Mouse (Mus musculus) C2C12 (cell line): Measurements from ENCODE around the gene Tbc1d2. TPM values are rescaled to one million over a fixed set of nuclear protein-coding genes. Genes with fewer than 3 reads are reported as not detected.

ENCODE experiments used
- H3K27me3 ChIP-seq: one replicate; pipeline ENCODE4 v1.6.1; 2011; ENCODE audit not compliant: control insufficient read depth, insufficient read depth, insufficient read length
- H3K36me3 ChIP-seq: one replicate; pipeline ENCODE4 v1.6.1; 2011; ENCODE audit not compliant: control insufficient read depth, insufficient read depth
- H3K4me3 ChIP-seq: one replicate; pipeline ENCODE4 v1.5.1; 2011; ENCODE audit warnings: mild to moderate bottlenecking, control low read depth; ENCODE audit not compliant: poor library complexity, insufficient read depth, severe bottlenecking
- H3K79me2 ChIP-seq: one replicate; pipeline ENCODE4 v1.6.1; 2011; ENCODE audit not compliant: control insufficient read depth, insufficient read depth
- H3K79me3 ChIP-seq: one replicate; pipeline ENCODE4 v1.6.1; 2011; ENCODE audit warnings: low read depth, control low read depth
- H3ac ChIP-seq: one replicate; pipeline ENCODE3; 2011; ENCODE audit warnings: low read depth; ENCODE audit not compliant: control insufficient read depth, insufficient read length
- CEBPB ChIP-seq: IDR thresholded peaks from one replicate; pipeline ENCODE4 v1.6.1; 2011; ENCODE audit warnings: low read depth, mild to moderate bottlenecking, control low read depth, moderate library complexity
- CTCF ChIP-seq: IDR thresholded peaks from one replicate; pipeline ENCODE4 v1.5.1; 2011; ENCODE audit not compliant: control insufficient read depth, insufficient read depth, insufficient read length
- FOSL1 ChIP-seq: IDR thresholded peaks from one replicate; pipeline ENCODE4 v1.8.0; 2011; ENCODE audit warnings: mild to moderate bottlenecking, low read length; ENCODE audit not compliant: poor library complexity, insufficient read depth, severe bottlenecking
- MAX ChIP-seq: IDR thresholded peaks from one replicate; pipeline ENCODE4 v1.6.1; 2011; ENCODE audit warnings: mild to moderate bottlenecking, control low read depth
- MYOD1 ChIP-seq: IDR thresholded peaks from one replicate; pipeline ENCODE4 v1.6.1; 2011; ENCODE audit warnings: low read depth; ENCODE audit not compliant: control insufficient read depth, insufficient read length
- MYOG ChIP-seq: IDR thresholded peaks from one replicate; pipeline ENCODE4 v1.6.1; 2011; ENCODE audit not compliant: control insufficient read depth, insufficient read length; ENCODE audit errors: extremely low read depth
- USF1 ChIP-seq: IDR thresholded peaks from one replicate; pipeline ENCODE4 v1.6.1; 2011; ENCODE audit warnings: low read depth, mild to moderate bottlenecking, control low read depth, moderate library complexity
- polyA plus RNA-seq: library from polyadenylated mRNA; unstranded; fragments of >200 nt; fragmentation: generic; extraction: Trizol; gene quantifications from one replicate; pipeline ENCODE4 v1.2.1, GENCODE M21; 2012; ENCODE audit warnings: missing spikeins

Tbc1d2 gene
- polyA plus RNA-seq, 1 experiment = 0.77 TPM

DNA sequence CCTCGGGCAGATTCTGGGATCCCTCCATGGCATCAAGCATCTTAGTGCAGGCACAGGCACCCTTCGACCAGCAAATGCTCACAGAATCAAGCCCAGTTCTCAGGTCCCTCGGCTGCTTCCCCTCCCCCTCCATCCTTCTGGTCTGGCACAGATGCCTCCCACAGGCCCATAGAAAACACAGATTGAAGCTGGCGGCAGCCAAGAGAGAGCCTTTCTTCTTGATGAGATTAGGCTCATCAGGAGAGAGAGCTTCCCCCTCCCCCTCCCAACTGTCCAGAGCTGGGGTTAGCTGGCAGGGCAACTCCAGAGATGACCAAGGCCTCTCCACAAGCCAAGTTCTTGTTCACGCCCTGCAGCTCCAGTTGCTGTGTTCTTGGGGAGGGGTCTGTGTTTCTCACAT, 80.3 kb downstream of the Tbc1d2 start:
- Histone ChIP-seq H3K27me3 (no peaks in the 10 kb centered on the region), H3K79me2 (no peaks in the 10 kb centered on the region), H3K36me3 (no peaks in the 10 kb centered on the region), H3ac (no peak overlapping the region), H3K4me3 (no peak overlapping the region), H3K79me3 (no peaks in the 10 kb centered on the region)
- TF ChIP-seq MAX (no peak), FOSL1 (no peak), MYOG (no peak), CTCF (no peak)

DNA sequence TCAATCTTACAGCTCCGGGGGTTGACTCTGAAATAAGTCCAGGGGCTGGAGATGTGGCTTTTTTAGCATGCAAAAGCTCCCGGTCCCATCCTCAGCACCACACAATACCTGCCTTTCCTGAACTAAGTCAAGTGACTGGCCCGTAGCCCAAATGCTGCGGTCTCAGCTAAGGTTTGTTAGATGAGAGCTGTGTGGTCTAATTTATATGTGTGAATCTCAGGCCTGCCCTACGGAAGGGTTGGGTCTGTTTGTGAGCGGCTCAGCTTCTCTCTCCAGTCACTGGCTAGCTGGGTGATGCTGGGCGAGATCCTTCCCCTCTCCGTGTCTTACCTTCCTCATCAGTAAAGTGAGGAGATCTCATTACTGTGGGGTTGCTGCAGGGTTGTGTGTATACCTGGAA, 81.8 kb downstream of the Tbc1d2 start:
- H3K79me2 ChIP-seq = no peaks in the 10 kb centered on the region
- no peak overlapping the region for H3ac ChIP-seq
- H3K4me3 ChIP-seq = no peak overlapping the region
- no peaks in the 10 kb centered on the region for H3K79me3 ChIP-seq
- H3K27me3 ChIP-seq = no peaks in the 10 kb centered on the region
- H3K36me3 ChIP-seq = no peaks in the 10 kb centered on the region
- TF ChIP-seq USF1 (no peak), MYOD1 (no peak), FOSL1 (no peak), MAX (no peak), CEBPB (no peak), CTCF (no peak), MYOG (no peak)

GRCm38 (mm10) chr4:46566931-46567671, 82.9 kb downstream of the Tbc1d2 start:
- Histone ChIP-seq H3K27me3 (no peaks in the 10 kb centered on the region), H3K79me3 (no peaks in the 10 kb centered on the region), H3ac (no peak overlapping the region), H3K79me2 (no peaks in the 10 kb centered on the region), H3K36me3 (no peaks in the 10 kb centered on the region), H3K4me3 (no peak overlapping the region)
- no peak for TF ChIP-seq USF1
- no peak for TF ChIP-seq FOSL1
- no peak for TF ChIP-seq CTCF
- TF ChIP-seq MYOD1 = no peak
- no peak for TF ChIP-seq MAX
- no peak for TF ChIP-seq CEBPB
- no peak for TF ChIP-seq MYOG

GRCm38 (mm10) chr4:46565393-46565955, 84.5 kb downstream of the Tbc1d2 start:
- Histone ChIP-seq H3K79me3 (no peaks in the 10 kb centered on the region), H3ac (no peak overlapping the region), H3K27me3 (no peaks in the 10 kb centered on the region), H3K36me3 (no peaks in the 10 kb centered on the region), H3K4me3 (no peak overlapping the region), H3K79me2 (no peaks in the 10 kb centered on the region)
- TF ChIP-seq CEBPB = no peak
- TF ChIP-seq MAX = no peak
- TF ChIP-seq MYOD1 = no peak
- TF ChIP-seq USF1 = no peak
- TF ChIP-seq CTCF = no peak
- TF ChIP-seq FOSL1 = no peak
- no peak for TF ChIP-seq MYOG

- H3K27me3 ChIP-seq = no peaks in the 10 kb centered on the region
- no peaks in the 10 kb centered on the region for H3K79me3 ChIP-seq
- no peaks in the 10 kb centered on the region for H3K79me2 ChIP-seq
- H3K36me3 ChIP-seq = no peaks in the 10 kb centered on the region
- no peak overlapping the region for H3K4me3 ChIP-seq
- H3ac ChIP-seq = no peak overlapping the region
- TF ChIP-seq MAX (no peak), MYOD1 (no peak), CEBPB (no peak)
Observed at GRCm38 (mm10) chr4:46564247-46564646, 85.8 kb downstream of the Tbc1d2 start.

- no peaks in the 10 kb centered on the region for H3K79me2 ChIP-seq
- peak overlapping the region; percentile 11 for H3K4me3 ChIP-seq
- no peaks in the 10 kb centered on the region for H3K79me3 ChIP-seq
- H3K27me3 ChIP-seq = no peaks in the 10 kb centered on the region
- H3K36me3 ChIP-seq = no peaks in the 10 kb centered on the region
- no peak overlapping the region for H3ac ChIP-seq
- TF ChIP-seq MYOD1 = no peak
- peak; percentile 77 for TF ChIP-seq USF1
- no peak for TF ChIP-seq MYOG
- TF ChIP-seq MAX = peak; percentile 73
- TF ChIP-seq FOSL1 = no peak
Observed at GRCm38 (mm10) chr4:46563847-46564246, 86.2 kb downstream of the Tbc1d2 start.
